In the genomic region with DNA sequence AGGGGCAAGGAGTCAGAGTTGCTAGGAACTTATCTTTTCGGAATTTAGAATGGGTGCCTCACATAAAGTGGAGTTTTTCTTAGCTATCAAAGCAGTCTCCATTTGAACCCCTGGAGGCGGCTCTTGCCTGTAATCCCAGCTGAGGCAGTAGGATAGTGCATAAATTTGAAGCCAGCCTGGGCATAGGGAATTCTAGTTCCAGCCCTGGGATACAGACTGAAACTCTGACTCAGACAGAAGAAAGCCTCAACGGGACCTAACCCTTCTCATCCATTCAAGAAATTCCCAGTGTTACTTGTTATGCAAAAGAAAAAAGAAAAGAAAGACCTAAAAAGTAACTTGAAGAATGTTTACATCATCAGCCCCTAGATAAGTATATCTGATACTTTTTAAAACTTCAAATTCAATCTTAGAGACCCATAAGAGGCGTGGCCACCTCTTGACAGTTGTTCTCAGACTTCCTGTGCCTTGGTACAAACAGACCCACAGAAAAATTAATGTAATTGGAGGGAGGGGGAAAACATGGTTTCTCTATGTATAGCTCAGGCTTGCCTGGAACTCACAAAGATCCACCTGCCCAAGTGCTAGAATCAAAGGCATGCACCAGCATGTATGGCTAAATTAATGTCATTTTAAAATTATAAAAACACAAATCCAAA, we compare ENCODE assay signal across 8 mouse cellular contexts. TPM values are rescaled to one million over a fixed set of nuclear protein-coding genes. Genes with fewer than 3 reads are reported as not detected.
DNase-seq lines count a peak whose midpoint lies in the region; ATAC-seq and TF ChIP-seq lines count a peak whose summit lies in the region.

No protein-coding gene starts in this region.

- no peak for TF ChIP-seq CTCF in lung, adult 2 months (IDR thresholded peaks at IDR 0.05; ENCODE audit: insufficient read depth, low read length)

- ATAC-seq in midbrain, embryonic 13.5 days: no peak

- peak; percentile 14 for DNase-seq in lung, adult 2 months
- no peak for DNase-seq in lung, postnatal 25 days (ENCODE audit: low spot score)
- peak; percentile 35 for DNase-seq in cerebellum, adult 9-10 months
- DNase-seq in heart, adult 8-10 months (ENCODE audit: low spot score): peak; percentile 12
- peak; percentile 34 for DNase-seq in kidney, adult 9 months
- DNase-seq in left cerebral cortex, postnatal 4 days: no peak
- DNase-seq in Muller cell, postnatal 12 days (ENCODE audit: inconsistent ontology term): no peak

- H3K4me2 ChIP-seq in midbrain, embryonic 13.5 days (replicated peaks): peak overlapping the region; percentile 94

- H3K27me3 ChIP-seq in midbrain, embryonic 13.5 days: no peaks in the 10 kb centered on the region

- peak overlapping the region; percentile 44 for H3K4me3 ChIP-seq in lung, adult 2 months (replicated peaks; ENCODE audit: extremely low read depth, low read depth, low read length)
- peak overlapping the region; percentile 97 for H3K4me3 ChIP-seq in midbrain, embryonic 13.5 days (replicated peaks)

- 7% methylated on average over 4 of the region's 4 CpGs for WGBS in lung, adult 2 months
- WGBS in midbrain, embryonic 13.5 days: 24% methylated on average over 4 of the region's 4 CpGs

- intact Hi-C loops in left cerebral cortex, postnatal 4 days (cut with DNase I): loop anchor here (5.0 kb wide), 1 partner anchor 46 kb away; a partner anchor contains a TSS

- peak overlapping the region; percentile 95 for H3K9ac ChIP-seq in midbrain, embryonic 13.5 days (replicated peaks)

- H3K36me3 ChIP-seq in midbrain, embryonic 13.5 days: no peaks in the 10 kb centered on the region

- TF ChIP-seq POLR2A in lung, adult 2 months (IDR thresholded peaks at IDR 0.05; ENCODE audit: borderline replicate concordance, extremely low read depth, low read depth, low read length): no peak

- H3K27ac ChIP-seq in midbrain, embryonic 13.5 days: peak overlapping the region; percentile 87

- H3K4me1 ChIP-seq in lung, adult 2 months (ENCODE audit: control insufficient read depth, insufficient read depth, low read length): peaks cover 8% of the 10 kb centered on the region
- H3K4me1 ChIP-seq in midbrain, embryonic 13.5 days (replicated peaks): peaks cover 22% of the 10 kb centered on the region

- H3K9me3 ChIP-seq in midbrain, embryonic 13.5 days: no peaks in the 10 kb centered on the region

RNA-seq across cellular contexts. Expression of a gene that starts 1.2 kb away (rescaled TPM):
- polyA plus RNA-seq in lung, adult 2 months (2012; rRNA removed): 7.4 and 11.3 TPM in 2 replicates
- 10 to 100 TPM; 33.2 to 40.9 (median 39.4) TPM for total RNA-seq in heart, adult 8-10 months (2022)
- 68.5 and 69.6 TPM in 2 replicates for polyA plus RNA-seq in midbrain, embryonic 13.5 days (2015; fragmentation: Nextera tagmentation; extraction: Ambion mirVana)
- 10 to 100 TPM; 34.9 to 37.9 TPM for total RNA-seq in left cerebral cortex, postnatal 4 days (2021)

RNA-seq across cellular contexts. Expression of a gene that starts 47.3 kb away (rescaled TPM):
- polyA plus RNA-seq in lung, adult 2 months (2012; rRNA removed): 104 and 266 TPM in 2 replicates
- total RNA-seq in heart, adult 8-10 months (2022): 10 to 100 TPM; 11.0 to 21.4 (median 13.7) TPM
- polyA plus RNA-seq in midbrain, embryonic 13.5 days (2015; fragmentation: Nextera tagmentation; extraction: Ambion mirVana): 114 and 127 TPM in 2 replicates
- 100 to 1,000 TPM in 1 of 2 experiments, 10 to 100 TPM in 1; 93.0 to 107 TPM for total RNA-seq in left cerebral cortex, postnatal 4 days (2021)

Comparison
In these comparisons a context has a peak if more than half of its experiments do, and no peak if none do; other contexts are left out.
1. DNase-seq: peak in lung, adult 2 months (single experiment), cerebellum, adult 9-10 months (single experiment), heart, adult 8-10 months (single experiment) and kidney, adult 9 months (single experiment); none in lung, postnatal 25 days (single experiment), left cerebral cortex, postnatal 4 days (single experiment) and Muller cell, postnatal 12 days (single experiment).
2. RNA of a gene that starts 47.3 kb away (total RNA-seq): 93.0 to 107 TPM in left cerebral cortex, postnatal 4 days; 11.0 to 21.4 TPM in heart, adult 8-10 months; every median in the first group is over 4 times any median in the second.